Mouse (Mus musculus): ENCODE measurements around the gene Zranb2. TPM values are rescaled to one million over a fixed set of nuclear protein-coding genes. Genes with fewer than 3 reads are reported as not detected.

Zranb2 gene
- 129 and 135 TPM in 2 replicates for polyA plus RNA-seq (2016; fragmentation: Nextera tagmentation; extraction: Ambion mirVana)

DNA sequence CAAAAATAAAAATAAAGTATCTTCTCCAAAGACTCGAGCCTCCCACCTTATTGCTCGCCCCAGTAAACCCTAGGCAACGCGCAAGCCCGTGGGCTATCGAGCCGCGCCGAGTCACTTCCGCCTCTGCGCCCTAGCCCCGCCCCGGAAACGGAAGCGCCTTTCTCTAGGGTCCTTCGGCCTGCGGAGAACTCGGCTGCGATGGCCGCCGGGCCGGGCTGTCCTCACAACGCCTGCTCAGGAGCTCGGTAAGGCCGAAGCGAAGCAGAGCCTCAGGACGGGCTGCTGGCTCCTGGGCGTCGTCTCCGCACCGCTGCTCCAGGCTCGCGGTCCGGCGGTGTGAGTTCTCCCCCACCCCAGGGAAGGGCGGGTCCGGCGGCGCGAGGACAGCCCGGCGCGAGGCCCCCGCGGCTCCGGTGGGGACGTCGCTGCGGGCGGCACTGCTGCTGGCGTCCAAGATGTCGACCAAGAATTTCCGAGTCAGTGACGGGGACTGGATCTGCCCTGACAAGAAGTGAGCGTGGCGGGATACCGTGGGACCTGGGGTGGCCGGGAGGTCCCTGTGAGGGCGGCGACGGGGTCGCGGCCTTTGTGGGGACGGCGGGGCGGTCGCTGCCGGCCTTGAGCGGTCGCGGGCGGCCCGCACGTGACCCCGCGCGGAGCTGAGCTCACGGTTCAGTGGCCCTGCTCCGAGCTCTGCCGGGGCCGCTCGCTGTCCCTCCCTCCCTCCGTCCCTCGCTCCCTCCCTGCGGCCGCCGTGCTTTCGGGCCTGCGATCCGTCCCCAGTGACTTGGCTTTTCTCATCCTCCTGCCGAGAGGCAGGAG, at the start of gene Zranb2:
TSS of gene Zranb2 (plus strand) at position 197 of the 822 bp plus-strand sequence.
- Histone ChIP-seq H3K27me3 (peaks cover 25% of the 10 kb centered on the region), H3K36me3 (peaks cover 17% of the 10 kb centered on the region), H3K9ac (replicated peaks) (peak within 1 kb of the TSS; percentile 86), H3K4me1 (peaks cover 7% of the 10 kb centered on the region; the same call in 1 of the 2 replicates), H3K4me3 (peak within 1 kb of the TSS; percentile 85), H3K27ac (replicated peaks) (peak within 1 kb of the TSS; percentile 90), H3K4me2 (replicated peaks) (peak within 1 kb of the TSS; percentile 77), H3K9me3 (no peaks in the 10 kb centered on the region)
- ATAC-seq (ENCODE audit: low FRiP score, low read depth), result peak; percentile 96
- WGBS, result under 1% methylated on average over 82 of the region's 91 CpGs

DNA sequence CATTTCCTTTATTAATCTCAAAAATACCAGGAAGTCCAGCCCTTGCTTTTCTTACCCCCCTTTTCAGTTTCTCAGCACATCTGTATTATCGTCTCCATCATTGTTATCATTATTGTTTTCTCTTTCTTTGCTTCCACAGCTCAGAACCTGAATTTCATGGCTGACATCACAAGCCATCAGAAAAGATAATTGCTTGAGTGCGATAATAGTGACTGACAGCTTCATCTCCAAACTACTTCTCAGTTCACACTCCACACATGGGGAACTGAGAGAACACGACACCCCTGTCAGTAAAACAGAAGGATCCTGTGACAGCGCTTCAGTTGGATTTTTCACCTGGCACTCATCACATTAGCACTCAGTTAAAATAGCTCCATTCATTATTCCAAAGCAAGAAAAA, 41.9 kb upstream of the Zranb2 start:
- Histone ChIP-seq H3K27me3 (no peaks in the 10 kb centered on the region), H3K4me3 (no peak overlapping the region), H3K9me3 (no peaks in the 10 kb centered on the region), H3K36me3 (no peaks in the 10 kb centered on the region), H3K9ac (replicated peaks) (no peak overlapping the region), H3K4me1 (no peaks in the 10 kb centered on the region), H3K4me2 (replicated peaks) (no peak overlapping the region), H3K27ac (replicated peaks) (no peak overlapping the region)
- no peak for ATAC-seq (ENCODE audit: low FRiP score, low read depth)
- WGBS, result 53% methylated on average over 4 of the region's 4 CpGs

GRCm38 (mm10) chr3:157502216-157502615, 31.7 kb upstream of the Zranb2 start:
- no peaks in the 10 kb centered on the region for H3K27me3 ChIP-seq
- H3K9ac ChIP-seq (replicated peaks), result no peak overlapping the region
- no peaks in the 10 kb centered on the region for H3K9me3 ChIP-seq
- no peak overlapping the region for H3K27ac ChIP-seq (replicated peaks)
- ATAC-seq (ENCODE audit: low FRiP score, low read depth), result no peak
- no peaks in the 10 kb centered on the region for H3K36me3 ChIP-seq
- no peak overlapping the region for H3K4me2 ChIP-seq (replicated peaks)
- H3K4me1 ChIP-seq, result no peaks in the 10 kb centered on the region
- 87% methylated on average over 1 of the region's 1 CpGs for whole genome bisulfite sequencing
- H3K4me3 ChIP-seq, result no peak overlapping the region

GRCm38 (mm10) chr3:157514116-157514796, 19.7 kb upstream of the Zranb2 start:
- H3K27ac ChIP-seq (replicated peaks), result no peak overlapping the region
- H3K4me2 ChIP-seq (replicated peaks), result no peak overlapping the region
- 81% methylated on average over 5 of the region's 5 CpGs for WGBS
- no peak for ATAC-seq (ENCODE audit: low FRiP score, low read depth)
- no peaks in the 10 kb centered on the region for H3K9me3 ChIP-seq
- no peaks in the 10 kb centered on the region for H3K27me3 ChIP-seq
- no peak overlapping the region for H3K4me3 ChIP-seq
- H3K9ac ChIP-seq (replicated peaks), result no peak overlapping the region
- no peaks in the 10 kb centered on the region for H3K36me3 ChIP-seq
- no peaks in the 10 kb centered on the region for H3K4me1 ChIP-seq

DNA sequence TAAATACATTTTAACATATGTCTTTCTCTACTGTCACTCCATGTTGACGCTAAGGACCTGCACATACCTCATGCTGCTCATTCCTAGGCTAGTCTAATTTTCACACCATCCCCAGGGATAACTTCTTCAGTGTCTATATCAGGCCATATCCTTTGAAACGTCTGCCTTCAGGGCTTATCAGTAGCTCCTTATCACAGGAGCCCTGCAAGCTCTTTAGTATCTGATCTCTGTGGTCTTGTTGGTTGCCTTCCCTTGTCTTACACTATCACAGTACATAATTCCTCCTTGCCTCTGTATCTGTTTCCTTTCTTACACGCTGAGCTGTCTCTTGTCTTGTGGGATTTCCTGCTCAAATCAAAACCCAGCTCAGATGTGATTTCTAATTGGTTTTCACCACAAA, 17.5 kb upstream of the Zranb2 start:
- Histone ChIP-seq H3K9me3 (no peaks in the 10 kb centered on the region), H3K4me2 (replicated peaks) (no peak overlapping the region), H3K36me3 (no peaks in the 10 kb centered on the region), H3K9ac (replicated peaks) (no peak overlapping the region), H3K4me3 (no peak overlapping the region), H3K27ac (replicated peaks) (no peak overlapping the region), H3K4me1 (no peaks in the 10 kb centered on the region), H3K27me3 (no peaks in the 10 kb centered on the region)
- ATAC-seq (ENCODE audit: low FRiP score, low read depth), result no peak
- 73% methylated on average over 3 of the region's 3 CpGs for WGBS

DNA sequence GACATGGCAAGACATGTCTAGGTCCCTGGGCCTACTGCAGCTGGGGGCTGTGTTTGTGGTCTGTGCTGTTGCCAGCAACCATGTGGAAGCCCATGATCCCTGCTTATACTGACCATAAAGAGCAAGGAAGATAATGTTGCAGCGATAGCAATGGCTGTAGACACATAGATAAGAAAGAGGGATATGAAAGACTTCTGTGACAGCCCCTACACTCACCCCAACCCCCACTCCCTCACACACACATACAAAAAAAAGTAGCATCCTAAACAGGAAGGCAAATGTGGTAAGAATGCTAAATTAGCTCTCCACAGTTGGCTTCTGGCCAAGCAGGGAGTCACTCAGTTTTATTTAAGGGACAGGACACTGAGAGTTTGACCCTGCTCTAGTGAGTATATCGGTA, 16.0 kb upstream of the Zranb2 start:
- ATAC-seq (ENCODE audit: low FRiP score, low read depth), result no peak
- no peak overlapping the region for H3K9ac ChIP-seq (replicated peaks)
- no peaks in the 10 kb centered on the region for H3K36me3 ChIP-seq
- WGBS, result 89% methylated on average over 2 of the region's 2 CpGs
- no peaks in the 10 kb centered on the region; the same call in 1 of the 2 replicates for H3K27me3 ChIP-seq
- no peaks in the 10 kb centered on the region for H3K4me1 ChIP-seq
- no peak overlapping the region for H3K4me2 ChIP-seq (replicated peaks)
- H3K9me3 ChIP-seq, result no peaks in the 10 kb centered on the region
- no peak overlapping the region for H3K4me3 ChIP-seq
- no peak overlapping the region for H3K27ac ChIP-seq (replicated peaks)

DNA sequence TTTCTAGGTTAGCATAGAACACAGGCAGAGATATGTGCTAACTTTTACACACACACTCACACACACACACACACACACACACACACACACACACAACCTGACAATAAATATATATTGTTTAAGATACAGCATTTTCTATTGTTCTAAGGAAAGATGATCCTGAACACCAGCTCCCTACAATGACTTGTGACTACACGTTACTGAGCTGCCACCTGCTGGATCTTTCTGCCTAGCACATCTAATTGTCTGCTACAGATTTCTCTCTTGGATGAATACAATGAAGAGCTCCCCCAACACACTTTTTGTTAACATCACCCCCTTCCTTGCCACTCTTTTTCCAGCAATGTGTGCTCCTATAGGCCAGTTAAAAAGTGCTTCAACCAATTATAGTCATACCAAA, 13.5 kb upstream of the Zranb2 start:
- Histone ChIP-seq H3K9me3 (no peaks in the 10 kb centered on the region), H3K27ac (replicated peaks) (no peak overlapping the region), H3K4me2 (replicated peaks) (no peak overlapping the region), H3K36me3 (no peaks in the 10 kb centered on the region), H3K4me1 (no peaks in the 10 kb centered on the region), H3K4me3 (no peak overlapping the region), H3K27me3 (peaks cover 5% of the 10 kb centered on the region), H3K9ac (replicated peaks) (no peak overlapping the region)
- ATAC-seq (ENCODE audit: low FRiP score, low read depth), result peak; percentile 68
- WGBS, result 19% methylated on average over 1 of the region's 1 CpGs

- no peak overlapping the region for H3K27ac ChIP-seq (replicated peaks)
- H3K27me3 ChIP-seq, result peaks cover 9% of the 10 kb centered on the region
- no peaks in the 10 kb centered on the region for H3K9me3 ChIP-seq
- no peaks in the 10 kb centered on the region for H3K4me1 ChIP-seq
- no peak for ATAC-seq (ENCODE audit: low FRiP score, low read depth)
- 29% methylated on average over 1 of the region's 1 CpGs for WGBS
- no peaks in the 10 kb centered on the region for H3K36me3 ChIP-seq
- H3K4me2 ChIP-seq (replicated peaks), result no peak overlapping the region
- no peak overlapping the region for H3K9ac ChIP-seq (replicated peaks)
- no peak overlapping the region for H3K4me3 ChIP-seq
Observed at GRCm38 (mm10) chr3:157523834-157524233, 10.1 kb upstream of the Zranb2 start.

DNA sequence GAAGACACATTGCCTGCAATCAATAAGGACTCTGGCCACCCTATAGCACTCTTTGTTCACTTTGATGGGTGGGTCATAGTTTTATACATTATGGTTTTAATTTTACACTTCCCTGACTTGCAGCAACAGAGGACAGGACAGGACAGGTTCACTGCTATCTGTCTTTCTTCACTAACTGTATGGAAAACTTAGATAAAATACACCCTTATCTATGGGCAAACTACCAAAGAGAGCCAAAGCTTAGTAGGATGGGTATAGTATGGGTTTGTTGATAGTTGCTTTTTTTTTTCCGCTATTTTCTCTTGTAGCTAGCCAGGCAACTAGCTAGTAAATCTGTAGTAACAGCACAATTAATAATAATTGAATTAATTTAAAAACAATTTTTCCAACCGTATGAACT, 2.4 kb upstream of the Zranb2 start:
- no peaks in the 10 kb centered on the region for H3K9me3 ChIP-seq
- H3K4me3 ChIP-seq, result no peak overlapping the region
- WGBS, result 80% methylated on average over 2 of the region's 2 CpGs
- H3K9ac ChIP-seq (replicated peaks), result no peak overlapping the region
- H3K27me3 ChIP-seq, result peaks cover 33% of the 10 kb centered on the region
- H3K27ac ChIP-seq (replicated peaks), result no peak overlapping the region
- no peak for ATAC-seq (ENCODE audit: low FRiP score, low read depth)
- peaks cover 7% of the 10 kb centered on the region; the same call in 1 of the 2 replicates for H3K4me1 ChIP-seq
- H3K4me2 ChIP-seq (replicated peaks), result no peak overlapping the region
- H3K36me3 ChIP-seq, result peaks cover 3% of the 10 kb centered on the region; the same call in 1 of the 2 replicates

DNA sequence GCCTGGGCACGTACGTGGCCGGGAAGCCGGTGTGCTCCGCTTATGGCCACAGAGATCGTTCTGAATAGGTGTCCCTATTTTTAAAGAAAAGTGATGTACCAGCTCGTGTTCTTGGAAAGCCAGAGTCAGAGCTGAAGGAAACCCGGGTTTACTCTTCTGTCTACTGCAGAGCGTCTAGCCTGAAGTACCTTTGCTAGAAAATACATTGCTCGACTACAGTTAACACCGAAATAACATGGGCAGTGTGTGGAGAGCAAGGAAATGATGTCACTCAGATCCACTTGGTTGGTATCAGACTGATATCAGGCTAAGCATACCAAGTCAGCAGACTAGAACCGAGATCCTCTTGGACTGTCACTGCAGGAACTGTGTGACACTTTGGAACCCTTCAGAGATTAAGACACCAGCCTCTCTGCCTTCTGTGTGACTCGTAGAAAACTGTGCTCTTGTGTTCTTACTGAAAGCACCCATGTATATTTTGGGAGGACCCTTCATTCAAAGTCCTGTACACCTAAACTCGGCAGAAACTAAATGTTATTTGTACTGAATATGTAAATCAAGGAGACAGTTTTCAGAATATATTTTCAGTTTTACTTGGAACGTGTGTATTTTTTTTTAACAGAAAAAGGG, 941 bp downstream of the Zranb2 start:
- H3K4me2 ChIP-seq (replicated peaks), result peak overlapping the region; percentile 77
- ATAC-seq (ENCODE audit: low FRiP score, low read depth), result peak; percentile 14
- H3K9ac ChIP-seq (replicated peaks), result peak overlapping the region; percentile 86
- peaks cover 24% of the 10 kb centered on the region for H3K36me3 ChIP-seq
- H3K4me3 ChIP-seq, result peak overlapping the region; percentile 85
- H3K9me3 ChIP-seq, result no peaks in the 10 kb centered on the region
- H3K27me3 ChIP-seq, result peaks cover 18% of the 10 kb centered on the region
- 4% methylated on average over 15 of the region's 15 CpGs for WGBS
- H3K4me1 ChIP-seq, result peaks cover 7% of the 10 kb centered on the region; the same call in 1 of the 2 replicates
- peak overlapping the region; percentile 90 for H3K27ac ChIP-seq (replicated peaks)

DNA sequence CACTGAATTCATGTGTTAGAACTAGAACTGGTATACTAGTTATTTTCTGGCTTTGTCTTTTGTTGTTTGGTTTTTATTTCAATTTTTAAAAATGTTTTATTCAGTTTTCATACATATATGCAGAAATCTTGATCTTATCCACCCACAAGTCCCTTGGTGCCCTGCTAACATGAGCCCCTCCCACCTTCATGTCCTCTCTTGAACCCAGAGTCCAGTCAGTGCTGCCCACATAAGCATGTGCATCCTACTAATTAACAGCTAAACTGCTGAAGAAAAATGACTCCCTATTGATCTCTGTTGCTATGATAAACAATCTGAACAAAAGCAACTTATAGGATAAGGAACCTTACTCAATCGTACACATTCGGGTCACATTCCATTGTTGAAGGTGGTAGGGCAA, 15.4 kb downstream of the Zranb2 start:
- Histone ChIP-seq H3K4me3 (no peak overlapping the region), H3K27me3 (no peaks in the 10 kb centered on the region), H3K27ac (replicated peaks) (no peak overlapping the region), H3K4me1 (no peaks in the 10 kb centered on the region), H3K4me2 (replicated peaks) (no peak overlapping the region), H3K9me3 (no peaks in the 10 kb centered on the region), H3K9ac (replicated peaks) (no peak overlapping the region), H3K36me3 (peaks cover 45% of the 10 kb centered on the region)
- WGBS, result 92% methylated on average over 2 of the region's 2 CpGs
- peak; percentile 62 for ATAC-seq (ENCODE audit: low FRiP score, low read depth)

Data from midbrain, embryonic 12.5 days (tissue).